Mouse (Mus musculus) heart, embryonic 11.5 days (tissue): Measurements from ENCODE around the gene Ppdpf. TPM values are rescaled to one million over a fixed set of nuclear protein-coding genes. Genes with fewer than 3 reads are reported as not detected.

Source experiments
- ATAC-seq: fragments of 200-750 bp; cut with Nextera tagmentation; replicated peaks from 2 replicates; pipeline ENCODE4 v1.8.0; 2017; ENCODE audit warnings: moderate library complexity; ENCODE audit not compliant: insufficient number of reproducible peaks, low FRiP score, low TSS enrichment
- H3K27ac ChIP-seq: fragments of 300-500 bp; sonication (generic); 2 replicates; pipeline ENCODE4 v1.5.1; 2014; ENCODE audit warnings: mild to moderate bottlenecking, low read depth, low read length
- H3K27me3 ChIP-seq: fragments of 300-500 bp; sonication (generic); 2 replicates; pipeline ENCODE4 v1.6.1; 2014; ENCODE audit warnings: mild to moderate bottlenecking, low read length, mixed read lengths; ENCODE audit not compliant: control insufficient read depth, insufficient read depth
- H3K36me3 ChIP-seq: fragments of 300-500 bp; sonication (generic); 2 replicates; pipeline ENCODE4 v1.6.1; 2014; ENCODE audit warnings: mild to moderate bottlenecking, low read length, moderate library complexity, mixed read lengths; ENCODE audit not compliant: control insufficient read depth, insufficient read depth
- H3K4me1 ChIP-seq: fragments of 300-500 bp; sonication (generic); 2 replicates; pipeline ENCODE4 v1.6.1; 2014; ENCODE audit warnings: low read length; ENCODE audit not compliant: control insufficient read depth, insufficient read depth
- H3K4me2 ChIP-seq: fragments of 300-500 bp; sonication (generic); 2 replicates; pipeline ENCODE4 v1.6.1; 2014; ENCODE audit warnings: mild to moderate bottlenecking, moderate library complexity
- H3K4me3 ChIP-seq: fragments of 300-500 bp; sonication (generic); 2 replicates; pipeline ENCODE4 v1.5.1; 2014; ENCODE audit warnings: low read depth, low read length
- H3K9ac ChIP-seq: fragments of 300-500 bp; sonication (generic); 2 replicates; pipeline ENCODE4 v1.6.1; 2014; ENCODE audit warnings: mild to moderate bottlenecking, low read depth, low read length, moderate library complexity
- H3K9me3 ChIP-seq: fragments of 300-500 bp; sonication (generic); replicated peaks from 2 replicates; pipeline ENCODE4 v1.6.1; 2016; ENCODE audit warnings: low read length; ENCODE audit not compliant: control insufficient read depth
- WGBS: fragments of 180-500 bp; shearing (Covaris S2); extraction: QIAGEN DNeasy Blood & Tissue Kit; methylation state at CpG from one replicate; pipeline ENCODE4 v1.1.7; 2014; ENCODE audit not compliant: insufficient replicate concordance; 5-methylcytosine and 5-hydroxymethylcytosine counted together
- polyA plus RNA-seq: library from polyadenylated mRNA; unstranded; fragments of >200 nt; fragmentation: Nextera tagmentation; extraction: Ambion mirVana; gene quantifications from 2 replicates; pipeline ENCODE4 v1.2.1, GENCODE M21; 2014

Gene Ppdpf
- polyA plus RNA-seq, 1 experiment from 2014 or later = 214 TPM

GRCm38 (mm10) chr2:181193044-181193443 is 6.0 kb downstream of the Ppdpf start:
- Histone ChIP-seq H3K36me3 (no peaks in the 10 kb centered on the region), H3K4me3 (no peak overlapping the region), H3K4me2 (no peak overlapping the region), H3K27ac (no peak overlapping the region), H3K9me3 (no peaks in the 10 kb centered on the region), H3K4me1 (peaks cover 5% of the 10 kb centered on the region), H3K27me3 (peaks cover 2% of the 10 kb centered on the region; the same call in 1 of the 2 replicates), H3K9ac (no peak overlapping the region)
- WGBS = 57% methylated on average over 3 of the region's 3 CpGs
- no peak for ATAC-seq

GRCm38 (mm10) chr2:181196628-181197300 is 9.7 kb downstream of the Ppdpf start:
- Histone ChIP-seq H3K27ac (no peak overlapping the region), H3K27me3 (peaks cover 7% of the 10 kb centered on the region; the same call in 1 of the 2 replicates), H3K4me1 (no peaks in the 10 kb centered on the region), H3K36me3 (no peaks in the 10 kb centered on the region), H3K9ac (no peak overlapping the region), H3K4me3 (no peak overlapping the region), H3K4me2 (no peak overlapping the region), H3K9me3 (no peaks in the 10 kb centered on the region)
- 83% methylated on average over 4 of the region's 4 CpGs for WGBS
- no peak for ATAC-seq

- 59% methylated on average over 3 of the region's 3 CpGs for WGBS
- ATAC-seq = no peak
- Histone ChIP-seq H3K4me3 (no peak overlapping the region), H3K9me3 (no peaks in the 10 kb centered on the region), H3K27ac (no peak overlapping the region), H3K36me3 (no peaks in the 10 kb centered on the region), H3K27me3 (0 out of 2 replicates have a peak, but pooled peaks cover 7% of the 10 kb centered on the region), H3K4me1 (no peaks in the 10 kb centered on the region), H3K4me2 (no peak overlapping the region), H3K9ac (no peak overlapping the region)
These were observed 14.6 kb downstream of the Ppdpf start for GRCm38 (mm10) chr2:181201606-181202005.

GRCm38 (mm10) chr2:181202422-181202821 is 15.4 kb downstream of the Ppdpf start, which contains the start of gene Ptk6:
TSS of gene Ptk6 (minus strand) at chr2:181202789.
- Histone ChIP-seq H3K36me3 (no peaks in the 10 kb centered on the region), H3K27ac (no peak within 1 kb of the TSS), H3K4me3 (no peak within 1 kb of the TSS), H3K4me1 (no peaks in the 10 kb centered on the region), H3K27me3 (0 out of 2 replicates have a peak, but pooled peaks cover 7% of the 10 kb centered on the region), H3K9me3 (no peaks in the 10 kb centered on the region), H3K4me2 (no peak within 1 kb of the TSS), H3K9ac (no peak within 1 kb of the TSS)
- ATAC-seq = no peak
- WGBS = 79% methylated on average over 3 of the region's 3 CpGs

GRCm38 (mm10) chr2:181202886-181203285 is 15.8 kb downstream of the Ppdpf start:
- H3K4me3 ChIP-seq = no peak overlapping the region
- H3K27me3 ChIP-seq = 0 out of 2 replicates have a peak, but pooled peaks cover 7% of the 10 kb centered on the region
- WGBS = 75% methylated on average over 6 of the region's 6 CpGs
- H3K27ac ChIP-seq = no peak overlapping the region
- H3K36me3 ChIP-seq = no peaks in the 10 kb centered on the region
- no peaks in the 10 kb centered on the region for H3K4me1 ChIP-seq
- H3K9ac ChIP-seq = no peak overlapping the region
- no peak overlapping the region for H3K4me2 ChIP-seq
- no peaks in the 10 kb centered on the region for H3K9me3 ChIP-seq
- no peak for ATAC-seq

GRCm38 (mm10) chr2:181205678-181206077 is 18.6 kb downstream of the Ppdpf start:
- no peak overlapping the region for H3K4me3 ChIP-seq
- no peaks in the 10 kb centered on the region for H3K4me1 ChIP-seq
- H3K9me3 ChIP-seq = no peaks in the 10 kb centered on the region
- no peak for ATAC-seq
- no peak overlapping the region for H3K27ac ChIP-seq
- no peak overlapping the region for H3K9ac ChIP-seq
- WGBS = 72% methylated on average over 5 of the region's 5 CpGs
- H3K4me2 ChIP-seq = no peak overlapping the region
- peaks cover 16% of the 10 kb centered on the region for H3K27me3 ChIP-seq
- no peaks in the 10 kb centered on the region for H3K36me3 ChIP-seq

GRCm38 (mm10) chr2:181206118-181206517 is 19.1 kb downstream of the Ppdpf start:
- Histone ChIP-seq H3K27me3 (peaks cover 19% of the 10 kb centered on the region), H3K4me2 (no peak overlapping the region), H3K9me3 (no peaks in the 10 kb centered on the region), H3K9ac (no peak overlapping the region), H3K27ac (no peak overlapping the region), H3K36me3 (no peaks in the 10 kb centered on the region), H3K4me1 (no peaks in the 10 kb centered on the region), H3K4me3 (no peak overlapping the region)
- 57% methylated on average over 9 of the region's 9 CpGs for WGBS
- peak; percentile 60 for ATAC-seq

GRCm38 (mm10) chr2:181212389-181213020 is 25.5 kb downstream of the Ppdpf start:
- H3K4me1 ChIP-seq = no peaks in the 10 kb centered on the region
- H3K4me3 ChIP-seq = peak overlapping the region; percentile 32
- H3K27me3 ChIP-seq = peaks cover 54% of the 10 kb centered on the region
- H3K27ac ChIP-seq = no peak overlapping the region
- H3K9ac ChIP-seq = no peak overlapping the region
- no peaks in the 10 kb centered on the region for H3K36me3 ChIP-seq
- no peaks in the 10 kb centered on the region for H3K9me3 ChIP-seq
- WGBS = 2% methylated on average over 34 of the region's 34 CpGs
- H3K4me2 ChIP-seq = peak overlapping the region; percentile 68
- ATAC-seq = 0 out of 2 replicates have a peak, but pooled peaks have one; percentile 18
